Mouse (Mus musculus) kidney, postnatal 10 days (tissue): ENCODE results near the gene B230307C23Rik.
"Not testable (repeated sequence)": the region's sequence is repeated elsewhere in the genome, so short reads cannot be mapped to it uniquely, and the experiment has no call there.

Experiments
- DNase-seq: peaks from one replicate; pipeline ENCODE4 v3.0.0; 2021; ENCODE audit warnings: mixed read lengths

B230307C23Rik gene

GRCm38 (mm10) chr16:98022657-98023345 lies 25.7 kb downstream of the B230307C23Rik start:
- no peak for DNase-seq

DNA sequence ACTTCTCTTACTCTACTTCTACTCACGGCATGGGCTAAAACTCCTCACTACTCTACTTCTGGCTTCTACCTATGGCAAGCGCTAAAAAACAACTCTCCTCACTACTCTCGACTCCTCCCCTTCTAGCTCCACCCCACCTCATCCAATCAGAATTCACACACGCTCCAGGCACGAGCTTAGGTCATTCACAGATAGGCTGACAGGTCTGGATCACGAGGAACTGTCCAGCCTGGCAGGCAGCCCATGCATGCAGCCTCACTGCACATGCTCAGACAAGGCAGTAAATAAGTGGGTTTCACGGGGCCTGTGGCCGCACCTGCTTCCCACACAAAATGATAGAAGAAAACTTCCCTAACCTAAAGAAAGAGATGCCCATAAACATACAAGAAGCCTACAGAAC lies 29.1 kb downstream of the B230307C23Rik start:
- DNase-seq: not testable (repeated sequence)

DNA sequence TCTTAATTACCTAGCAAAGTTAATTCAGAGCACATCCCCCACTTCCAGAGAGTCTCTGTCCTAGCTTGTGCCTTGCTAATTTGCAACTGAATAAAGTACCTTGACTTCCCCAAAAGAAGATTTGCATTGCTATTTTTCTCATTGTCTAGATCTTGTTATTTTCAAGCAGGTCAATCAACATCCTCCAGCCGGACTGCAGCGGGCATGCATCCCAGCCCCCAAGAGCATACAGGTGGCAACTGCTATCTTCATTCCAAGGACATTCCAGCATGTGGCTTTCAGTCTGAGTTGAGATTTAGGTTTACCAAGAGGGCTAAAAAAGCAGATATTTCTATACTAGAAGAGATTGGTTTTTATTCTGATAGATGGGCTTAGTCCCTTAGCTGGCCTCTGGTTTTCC lies 37.9 kb downstream of the B230307C23Rik start:
- not testable (repeated sequence) for DNase-seq

GRCm38 (mm10) chr16:98041676-98042075 lies 44.6 kb downstream of the B230307C23Rik start:
- peak; percentile 9 for DNase-seq

DNA sequence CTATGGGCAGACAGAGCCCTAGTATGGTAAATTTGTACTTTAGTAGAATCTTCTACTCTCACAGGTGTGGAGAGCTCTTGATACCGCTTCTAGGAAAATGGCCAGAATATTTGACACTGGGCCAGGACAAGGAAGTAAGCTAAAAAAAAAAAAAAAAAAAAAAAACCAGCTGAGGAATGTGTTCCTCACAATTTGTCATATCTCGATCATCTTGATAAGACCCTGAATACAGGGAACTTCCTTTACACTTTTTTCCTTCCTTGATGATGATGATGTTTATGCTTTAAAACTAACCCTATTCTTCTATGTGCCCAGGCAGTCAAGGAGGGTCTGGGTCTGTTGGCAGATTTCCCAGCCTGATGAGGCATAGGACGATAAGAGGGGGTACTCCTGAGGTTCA lies 82.3 kb downstream of the B230307C23Rik start:
- DNase-seq: not testable (repeated sequence)

GRCm38 (mm10) chr16:98081140-98081539 lies 84.0 kb downstream of the B230307C23Rik start:
- not testable (repeated sequence) for DNase-seq
